Mouse (Mus musculus) hematopoietic multipotent progenitor cell, adult 10-12 weeks (in vitro differentiated cells): Measurements from ENCODE around the gene Ppp1r2. TPM values are rescaled to one million over a fixed set of nuclear protein-coding genes. Genes with fewer than 3 reads are reported as not detected.

Experiments
- polyA plus RNA-seq: library from polyadenylated mRNA; stranded (reverse); fragments of >175 nt; gene quantifications from 2 replicates; pipeline ENCODE4 v1.2.3, GENCODE M21; 2012; ENCODE audit warnings: low replicate concordance

The Ppp1r2 gene
- polyA plus RNA-seq, result 43.4 and 132 TPM in 2 replicates

GRCm38 (mm10) chr16:31274674-31275460, at the start of gene Ppp1r2:
Ppp1r2 (minus strand) TSS chr16:31275277.

DNA sequence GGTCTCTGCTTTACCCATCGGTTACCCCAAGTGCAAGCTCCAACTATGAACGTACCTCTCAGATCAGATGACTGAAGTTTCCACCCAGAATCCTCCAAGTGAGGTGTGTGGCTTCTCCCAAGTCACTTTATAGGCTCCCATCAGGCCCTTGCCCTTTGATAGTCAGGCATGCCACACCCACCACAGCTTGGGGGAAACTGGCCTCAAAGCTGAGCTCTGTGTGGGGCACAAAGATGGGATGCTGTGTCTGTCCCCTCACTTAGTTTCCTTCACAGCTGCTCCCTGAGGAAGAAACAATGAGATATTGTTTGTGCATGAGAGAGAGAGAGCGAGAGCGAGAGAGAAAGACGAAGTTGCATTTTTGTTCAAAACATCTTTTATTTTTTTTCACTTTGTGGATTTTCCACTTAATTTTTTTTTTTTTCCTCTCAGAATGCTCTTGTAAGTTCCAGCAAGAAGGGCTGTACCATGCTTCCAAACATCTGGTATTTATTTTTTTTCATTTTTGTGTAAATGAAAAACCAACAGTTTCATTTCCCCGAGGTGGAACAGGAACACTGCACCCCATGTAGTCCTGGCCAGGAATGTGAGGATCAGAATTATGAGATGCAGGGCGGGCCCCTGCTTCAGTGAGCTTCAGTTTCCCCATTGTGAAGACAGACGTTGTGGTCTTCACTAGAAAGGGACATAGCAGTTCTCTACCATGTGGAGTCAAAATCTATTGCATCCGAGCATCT, 39.6 kb upstream of the Ppp1r2 start, which contains the start of gene Apod:
Gene Apod, minus strand, starts transcription at position 312 of the 737 bp plus-strand sequence.

Other genes starting within 250 kb of the Ppp1r2 start
- gene Xxylt1, start 193.8 kb downstream of the Ppp1r2 start, polyA plus RNA-seq, result 4.5 and 6.4 TPM in 2 replicates
- gene Acap2, start 74.0 kb downstream of the Ppp1r2 start, polyA plus RNA-seq, result 10.7 TPM in 2 replicates
- not detected in 2 replicates for gene Apod, start 39.5 kb upstream of the Ppp1r2 start, polyA plus RNA-seq
- gene Bdh1, start 147.0 kb upstream of the Ppp1r2 start, polyA plus RNA-seq, result 8.3 and 31.0 TPM in 2 replicates